Mouse (Mus musculus) thymus, adult 2 months (tissue): ENCODE measurements at regions not wholly inside any gene's neighbourhood (a gene's known extent, or its start where the extent isn't known, plus 50 kb on each side); places are given as distances from the start of the nearest gene placed in this dataset.

Experiments used
- DNase-seq: peaks from one replicate; pipeline ENCODE4 v3.0.0; 2021
- H3K27ac ChIP-seq: fragments of 200-500 bp; 2 replicates; pipeline ENCODE4 v1.5.1; 2012; ENCODE audit warnings: low read length, control low read depth; ENCODE audit not compliant: control insufficient read depth, insufficient read depth
- H3K27me3 ChIP-seq: fragments of 200-500 bp; 2 replicates; pipeline ENCODE4 v1.6.1; 2012; ENCODE audit warnings: mild to moderate bottlenecking, low read length, moderate library complexity, mixed read lengths; ENCODE audit not compliant: control insufficient read depth, insufficient read depth
- H3K36me3 ChIP-seq: fragments of 200-500 bp; 2 replicates; pipeline ENCODE4 v1.6.1; 2012; ENCODE audit warnings: mild to moderate bottlenecking, low read length, moderate library complexity; ENCODE audit not compliant: control insufficient read depth, insufficient read depth
- H3K4me1 ChIP-seq: fragments of 200-500 bp; replicated peaks from 2 replicates; pipeline ENCODE4 v1.6.1; 2012; ENCODE audit warnings: low read length; ENCODE audit not compliant: control insufficient read depth, insufficient read depth
- H3K4me3 ChIP-seq: fragments of 200-500 bp; 2 replicates; pipeline ENCODE4 v1.5.1; 2012; ENCODE audit warnings: mild to moderate bottlenecking, low read length, control low read depth, moderate library complexity; ENCODE audit not compliant: control insufficient read depth, insufficient read depth
- CTCF ChIP-seq: fragments of 200-500 bp; IDR thresholded peaks from 2 replicates; pipeline ENCODE4 v1.5.1; 2012; ENCODE audit warnings: mild to moderate bottlenecking, control low read depth, low read length, moderate library complexity, borderline replicate concordance; ENCODE audit not compliant: control insufficient read depth, poor library complexity, insufficient read depth; ENCODE audit errors: extremely low read depth
- POLR2A ChIP-seq: fragments of 200-500 bp; IDR thresholded peaks from 2 replicates; pipeline ENCODE4 v1.6.1; 2012; ENCODE audit warnings: mild to moderate bottlenecking, low read length, control low read depth, moderate library complexity; ENCODE audit not compliant: control insufficient read depth, poor library complexity, insufficient read depth; ENCODE audit errors: extremely low read depth
- WGBS: fragments of 180-500 bp; shearing (Covaris S2); methylation state at CpG from one replicate; pipeline ENCODE4 v1.1.7; 2018; 5-methylcytosine and 5-hydroxymethylcytosine counted together

DNA sequence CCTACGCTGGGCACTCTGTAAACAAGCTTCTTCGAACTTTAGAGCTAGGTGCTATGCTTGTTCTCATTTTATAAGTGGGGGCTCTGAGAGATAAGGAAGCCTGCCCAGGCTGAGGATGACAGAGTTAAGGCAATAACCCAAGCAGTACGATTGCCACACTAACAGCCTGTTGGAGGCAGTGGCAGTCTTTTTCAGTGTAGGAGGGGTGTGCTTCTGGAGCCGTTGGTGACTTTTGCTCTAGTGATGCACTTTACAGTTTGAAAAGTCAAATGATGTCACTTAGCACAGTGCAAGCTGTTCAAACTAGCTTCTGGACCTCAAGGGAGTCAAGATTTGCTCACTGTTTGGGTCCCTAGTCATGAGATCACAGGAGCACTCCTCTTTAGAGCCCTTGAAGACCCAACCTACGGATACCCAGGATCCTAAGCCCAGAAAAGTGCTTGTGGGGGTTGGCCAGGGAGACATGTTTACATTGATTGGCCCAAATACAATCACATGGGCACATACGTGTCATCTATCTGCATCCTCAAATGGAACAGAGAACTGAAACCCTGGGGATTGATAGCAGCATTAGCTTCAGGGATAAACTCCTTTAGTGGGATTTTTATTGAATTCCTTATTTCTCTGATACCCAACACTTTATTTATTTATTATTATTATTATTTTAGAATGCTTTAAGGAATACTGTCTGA, 117.7 kb upstream of the Tbl1xr1 start:
- no peak for DNase-seq
- Histone ChIP-seq H3K27me3 (no peaks in the 10 kb centered on the region), H3K4me1 (peaks cover 16% of the 10 kb centered on the region), H3K4me3 (no peak overlapping the region), H3K27ac (no peak overlapping the region), H3K36me3 (no peaks in the 10 kb centered on the region)
- TF ChIP-seq CTCF: no peak
- no peak for TF ChIP-seq POLR2A
- WGBS: 87% methylated on average over 6 of the region's 6 CpGs

GRCm38 (mm10) chr3:21961091-21961490, 115.4 kb upstream of the Tbl1xr1 start:
- H3K4me3 ChIP-seq: no peak overlapping the region
- H3K4me1 ChIP-seq: peaks cover 15% of the 10 kb centered on the region
- no peak for DNase-seq
- peak overlapping the region; percentile 12; the same call in 1 of the 2 replicates for H3K27ac ChIP-seq
- H3K27me3 ChIP-seq: no peaks in the 10 kb centered on the region
- WGBS: 44% methylated on average over 6 of the region's 6 CpGs
- no peaks in the 10 kb centered on the region for H3K36me3 ChIP-seq
- TF ChIP-seq POLR2A (no peak), CTCF (no peak)

GRCm38 (mm10) chr3:21961746-21962145, 114.7 kb upstream of the Tbl1xr1 start:
- 41% methylated on average over 5 of the region's 5 CpGs for WGBS
- Histone ChIP-seq H3K27ac (no peak overlapping the region), H3K4me1 (peaks cover 15% of the 10 kb centered on the region), H3K4me3 (no peak overlapping the region), H3K36me3 (no peaks in the 10 kb centered on the region), H3K27me3 (no peaks in the 10 kb centered on the region)
- no peak for DNase-seq
- no peak for TF ChIP-seq POLR2A
- TF ChIP-seq CTCF: no peak

DNA sequence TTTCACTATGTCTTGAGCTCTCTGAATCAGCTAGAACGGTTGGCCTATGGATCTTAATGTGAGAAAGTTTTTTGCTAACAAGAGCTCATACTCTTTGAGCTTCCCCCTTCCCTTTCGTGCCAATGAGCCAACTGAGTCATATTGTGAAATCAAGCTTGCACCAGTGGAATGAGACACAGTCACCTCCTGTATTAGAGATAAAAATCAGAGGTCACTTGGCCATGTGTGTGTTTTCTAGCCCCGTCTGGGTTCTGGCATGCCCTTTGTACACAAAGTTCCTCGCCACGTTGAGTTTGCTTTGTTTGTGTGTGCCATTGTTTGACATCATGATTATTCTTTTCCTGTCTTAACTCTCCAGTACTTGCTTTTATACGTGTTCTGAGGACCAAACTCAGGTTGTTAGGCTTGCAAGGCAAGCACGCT, 114.1 kb upstream of the Tbl1xr1 start:
- no peaks in the 10 kb centered on the region for H3K27me3 ChIP-seq
- H3K27ac ChIP-seq: peak overlapping the region; percentile 51; the same call in 1 of the 2 replicates
- H3K36me3 ChIP-seq: no peaks in the 10 kb centered on the region
- H3K4me3 ChIP-seq: no peak overlapping the region
- 60% methylated on average over 7 of the region's 7 CpGs for WGBS
- peaks cover 15% of the 10 kb centered on the region for H3K4me1 ChIP-seq
- DNase-seq: no peak
- TF ChIP-seq POLR2A (no peak), CTCF (no peak)

DNA sequence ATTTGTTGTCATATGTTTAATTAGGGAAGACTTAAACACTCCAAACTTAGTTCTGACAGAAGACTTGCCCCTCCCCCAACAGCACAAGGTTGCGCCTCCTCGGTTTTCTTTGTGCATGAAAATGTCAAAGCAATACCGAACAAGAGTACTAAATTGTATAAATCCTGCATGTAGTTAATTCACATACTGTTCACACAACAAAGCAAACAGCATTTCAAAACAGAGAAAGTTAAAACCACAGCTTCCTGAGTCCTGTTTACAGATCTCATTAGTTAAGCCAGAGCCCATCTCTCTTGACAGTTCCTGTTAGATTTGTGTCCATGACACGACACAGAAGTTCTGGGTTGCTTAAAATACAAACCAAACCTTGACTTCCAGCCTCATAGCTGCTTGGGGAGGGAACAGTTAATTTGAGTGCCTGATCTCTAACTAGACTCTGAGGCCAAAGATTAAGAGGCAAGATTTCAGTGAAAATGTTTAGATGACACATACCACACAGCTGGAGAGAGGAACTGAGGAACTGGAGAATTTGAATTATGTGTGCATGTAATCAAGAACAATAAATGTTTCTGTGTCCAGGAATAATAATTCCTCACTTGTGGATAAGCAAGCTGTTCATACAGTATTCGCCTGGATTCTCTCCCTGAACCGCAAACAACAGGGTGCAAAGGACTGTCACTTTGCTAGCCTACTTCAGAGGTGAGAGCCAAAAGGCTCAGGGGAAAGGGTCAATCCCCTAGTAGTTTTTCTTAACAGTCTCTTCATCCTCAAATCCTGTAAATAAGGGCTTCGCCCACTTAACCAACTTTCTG, 113.3 kb upstream of the Tbl1xr1 start:
- Histone ChIP-seq H3K27me3 (no peaks in the 10 kb centered on the region), H3K27ac (no peak overlapping the region), H3K4me1 (peaks cover 15% of the 10 kb centered on the region), H3K36me3 (no peaks in the 10 kb centered on the region), H3K4me3 (no peak overlapping the region)
- TF ChIP-seq POLR2A: no peak
- TF ChIP-seq CTCF: no peak
- DNase-seq: no peak
- WGBS: 42% methylated on average over 7 of the region's 7 CpGs

- WGBS: 98% methylated on average over 1 of the region's 1 CpGs
- Histone ChIP-seq H3K27ac (no peak overlapping the region), H3K4me1 (peaks cover 15% of the 10 kb centered on the region), H3K27me3 (no peaks in the 10 kb centered on the region), H3K4me3 (no peak overlapping the region), H3K36me3 (no peaks in the 10 kb centered on the region)
- no peak for DNase-seq
- no peak for TF ChIP-seq POLR2A
- TF ChIP-seq CTCF: no peak
These were observed 112.6 kb upstream of the Tbl1xr1 start for GRCm38 (mm10) chr3:21963733-21964351.
